Mouse (Mus musculus): Measurements from ENCODE around the gene Atp6v0a4. TPM values are rescaled to one million over a fixed set of nuclear protein-coding genes. Genes with fewer than 3 reads are reported as not detected.
A peak's percentile ranks its signal among the peaks of the same experiment; 100 is the strongest.

Atp6v0a4 gene
- polyA plus RNA-seq, 1 experiment from 2014 or later: not detected

DNA sequence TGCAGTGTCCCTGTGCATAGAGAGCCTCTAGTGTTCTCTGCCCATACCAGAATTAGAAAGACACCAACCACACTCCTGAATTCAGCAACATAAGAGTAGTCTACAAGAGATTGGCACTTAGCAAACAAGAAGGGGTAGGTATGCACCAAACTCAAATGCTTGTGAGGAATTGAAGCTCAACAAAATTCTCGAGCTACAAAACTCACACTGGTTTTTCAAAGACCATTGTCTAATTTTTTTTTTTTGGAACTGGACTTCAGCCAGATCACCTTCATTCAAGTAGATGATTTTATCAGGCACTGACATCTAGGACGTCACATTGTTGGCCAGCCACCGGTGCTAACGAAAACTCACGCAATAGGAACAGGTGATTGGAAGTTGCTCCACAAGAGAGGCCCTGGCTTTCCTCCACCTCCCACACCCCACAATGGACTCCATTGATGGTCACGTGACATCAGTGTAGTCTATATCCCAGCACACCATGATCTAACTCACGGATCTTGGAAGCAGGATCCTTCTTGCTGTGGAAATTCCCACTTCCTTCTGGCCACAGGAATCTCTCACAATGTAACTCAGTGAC, 22.1 kb downstream of the Atp6v0a4 start:
- Histone ChIP-seq H3K4me2 (replicated peaks; ENCODE audit: low read depth, low read length) (no peak overlapping the region), H3K4me1 (replicated peaks; ENCODE audit: control insufficient read depth, insufficient read depth, low read length) (no peaks in the 10 kb centered on the region), H3K9me3 (ENCODE audit: control insufficient read depth, low read length) (no peaks in the 10 kb centered on the region), H3K9ac (ENCODE audit: low read depth, low read length) (no peak overlapping the region), H3K27ac (ENCODE audit: low read depth, low read length) (no peak overlapping the region), H3K36me3 (ENCODE audit: control insufficient read depth, insufficient read depth, low read length) (no peaks in the 10 kb centered on the region), H3K27me3 (ENCODE audit: control insufficient read depth, insufficient read depth, low read length) (no peaks in the 10 kb centered on the region), H3K4me3 (ENCODE audit: low read depth, low read length) (no peak overlapping the region)
- ATAC-seq (ENCODE audit: low FRiP score) (no peak), DNase-seq (ENCODE audit: low spot score) (no peak)
- WGBS: 89% methylated on average over 7 of the region's 7 CpGs

DNA sequence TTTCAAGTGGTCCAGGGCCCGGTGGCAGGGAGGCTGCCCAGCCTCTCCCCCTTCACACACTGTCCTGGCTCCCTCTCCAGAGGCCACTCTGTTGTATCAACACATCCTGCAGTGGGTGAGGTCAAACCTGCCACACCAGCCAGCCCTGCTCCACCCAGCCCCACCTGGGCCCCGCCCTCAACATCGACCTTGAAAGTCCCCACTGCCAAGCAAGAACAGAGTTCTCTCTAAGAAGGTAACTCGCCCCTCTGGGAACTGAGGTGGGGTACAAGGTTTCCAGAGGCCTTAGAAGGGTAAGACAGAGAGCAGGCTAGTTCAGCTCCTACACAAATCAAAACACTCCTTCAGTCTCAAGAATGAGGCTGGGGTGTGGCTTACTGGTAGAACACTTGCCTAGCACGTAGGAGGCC, 27.4 kb downstream of the Atp6v0a4 start:
- Histone ChIP-seq H3K27me3 (ENCODE audit: control insufficient read depth, insufficient read depth, low read length) (no peaks in the 10 kb centered on the region), H3K9ac (ENCODE audit: low read depth, low read length) (no peak overlapping the region), H3K36me3 (ENCODE audit: control insufficient read depth, insufficient read depth, low read length) (no peaks in the 10 kb centered on the region), H3K9me3 (ENCODE audit: control insufficient read depth, low read length) (no peaks in the 10 kb centered on the region), H3K4me2 (replicated peaks; ENCODE audit: low read depth, low read length) (no peak overlapping the region), H3K4me3 (ENCODE audit: low read depth, low read length) (no peak overlapping the region), H3K4me1 (replicated peaks; ENCODE audit: control insufficient read depth, insufficient read depth, low read length) (no peaks in the 10 kb centered on the region), H3K27ac (ENCODE audit: low read depth, low read length) (no peak overlapping the region)
- WGBS: 65% methylated on average over 5 of the region's 5 CpGs
- DNase-seq (ENCODE audit: low spot score): no peak
- no peak for ATAC-seq (ENCODE audit: low FRiP score)

DNA sequence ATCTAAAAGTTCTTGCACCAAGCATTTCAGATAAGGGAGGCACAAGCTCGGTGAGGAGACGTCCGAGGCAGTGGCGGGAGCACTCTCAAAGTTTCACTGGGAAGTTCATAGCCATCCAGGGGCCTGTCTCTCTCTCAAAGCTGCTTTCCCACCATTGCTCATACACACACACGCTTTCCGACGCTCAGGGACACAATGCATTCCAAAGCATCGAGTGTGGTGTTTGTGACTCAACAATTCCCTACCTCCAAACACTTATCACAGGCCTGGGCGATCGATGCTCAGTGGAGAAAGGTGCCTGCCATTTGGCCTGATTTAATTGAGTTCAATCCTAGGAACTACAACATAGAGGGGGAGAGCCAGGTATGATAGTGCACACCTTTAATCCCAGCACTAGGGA, 29.7 kb downstream of the Atp6v0a4 start:
- Histone ChIP-seq H3K4me2 (replicated peaks; ENCODE audit: low read depth, low read length) (no peak overlapping the region), H3K27ac (ENCODE audit: low read depth, low read length) (no peak overlapping the region), H3K9me3 (ENCODE audit: control insufficient read depth, low read length) (no peaks in the 10 kb centered on the region), H3K27me3 (ENCODE audit: control insufficient read depth, insufficient read depth, low read length) (no peaks in the 10 kb centered on the region), H3K9ac (ENCODE audit: low read depth, low read length) (no peak overlapping the region), H3K36me3 (ENCODE audit: control insufficient read depth, insufficient read depth, low read length) (no peaks in the 10 kb centered on the region), H3K4me1 (replicated peaks; ENCODE audit: control insufficient read depth, insufficient read depth, low read length) (no peaks in the 10 kb centered on the region), H3K4me3 (ENCODE audit: low read depth, low read length) (no peak overlapping the region)
- no peak for ATAC-seq (ENCODE audit: low FRiP score)
- WGBS: 90% methylated on average over 10 of the region's 10 CpGs
- DNase-seq (ENCODE audit: low spot score): no peak

DNA sequence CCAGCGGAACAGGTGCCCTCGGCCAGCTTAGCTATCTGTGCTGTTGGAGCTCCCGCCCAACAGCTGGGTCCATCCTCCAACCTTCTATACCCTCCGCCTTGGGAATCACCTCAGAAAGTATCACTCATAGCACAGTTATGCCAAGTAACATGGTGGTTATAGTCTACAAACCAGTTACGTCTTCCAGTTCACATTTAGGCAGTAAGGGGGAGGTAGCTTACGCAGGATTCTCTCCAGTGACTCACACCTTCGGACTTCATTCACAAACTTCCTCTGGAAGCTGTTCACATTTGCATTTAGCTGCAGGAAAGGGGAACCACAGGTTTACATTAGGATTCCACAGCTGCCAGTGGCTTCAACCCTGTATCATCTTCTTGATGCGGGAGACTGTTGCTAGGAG, 31.8 kb downstream of the Atp6v0a4 start:
- no peak overlapping the region for H3K27ac ChIP-seq (ENCODE audit: low read depth, low read length)
- ATAC-seq (ENCODE audit: low FRiP score): no peak
- 95% methylated on average over 8 of the region's 8 CpGs for WGBS
- H3K4me3 ChIP-seq (ENCODE audit: low read depth, low read length): no peak overlapping the region
- no peak overlapping the region for H3K9ac ChIP-seq (ENCODE audit: low read depth, low read length)
- no peak overlapping the region for H3K4me2 ChIP-seq (replicated peaks; ENCODE audit: low read depth, low read length)
- DNase-seq (ENCODE audit: low spot score): no peak
- H3K36me3 ChIP-seq (ENCODE audit: control insufficient read depth, insufficient read depth, low read length): no peaks in the 10 kb centered on the region
- no peaks in the 10 kb centered on the region for H3K9me3 ChIP-seq (ENCODE audit: control insufficient read depth, low read length)
- no peaks in the 10 kb centered on the region for H3K27me3 ChIP-seq (ENCODE audit: control insufficient read depth, insufficient read depth, low read length)
- H3K4me1 ChIP-seq (replicated peaks; ENCODE audit: control insufficient read depth, insufficient read depth, low read length): no peaks in the 10 kb centered on the region

DNA sequence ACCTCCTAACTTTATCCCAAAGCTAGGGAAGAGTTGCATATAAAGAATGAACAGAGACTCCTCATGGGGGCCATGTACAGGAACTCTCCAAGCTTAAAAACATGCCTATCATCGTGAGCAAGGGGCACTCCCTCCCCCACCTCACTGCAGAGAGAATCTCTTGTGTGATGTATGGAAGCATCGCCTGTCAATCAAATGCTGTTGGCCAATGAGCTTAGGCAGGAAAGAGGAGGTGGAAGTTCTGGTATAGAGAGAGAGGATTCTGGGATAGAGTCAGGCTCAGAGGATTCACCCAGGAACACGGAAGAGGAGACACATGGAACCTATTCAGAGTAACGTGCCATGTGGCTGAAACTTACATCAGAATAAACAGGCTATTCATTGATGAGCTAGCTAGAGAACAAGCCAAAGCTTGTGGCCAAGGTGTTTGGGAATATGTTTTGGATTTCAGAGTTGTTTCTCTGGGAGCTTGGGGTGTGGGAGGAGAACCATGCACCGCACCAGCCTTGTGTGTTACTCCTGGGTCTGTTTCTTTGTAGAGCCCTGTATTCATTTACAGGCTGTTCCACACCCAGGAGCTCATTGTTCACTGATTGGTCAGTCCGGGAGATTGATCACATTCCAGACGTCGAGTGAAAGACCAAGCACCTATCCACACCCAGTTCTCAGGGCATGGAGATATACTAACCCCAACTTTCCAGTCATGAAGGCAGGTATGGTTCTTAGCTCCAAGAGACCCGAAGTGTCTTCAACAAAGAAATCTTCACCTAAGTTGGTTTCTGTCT, 37.0 kb downstream of the Atp6v0a4 start:
- H3K27me3 ChIP-seq (ENCODE audit: control insufficient read depth, insufficient read depth, low read length): no peaks in the 10 kb centered on the region
- H3K9me3 ChIP-seq (ENCODE audit: control insufficient read depth, low read length): no peaks in the 10 kb centered on the region
- H3K4me3 ChIP-seq (ENCODE audit: low read depth, low read length): no peak overlapping the region
- no peak overlapping the region for H3K9ac ChIP-seq (ENCODE audit: low read depth, low read length)
- 77% methylated on average over 9 of the region's 9 CpGs for WGBS
- ATAC-seq (ENCODE audit: low FRiP score) (no peak), DNase-seq (ENCODE audit: low spot score) (no peak)
- no peak overlapping the region for H3K4me2 ChIP-seq (replicated peaks; ENCODE audit: low read depth, low read length)
- no peaks in the 10 kb centered on the region for H3K4me1 ChIP-seq (replicated peaks; ENCODE audit: control insufficient read depth, insufficient read depth, low read length)
- no peaks in the 10 kb centered on the region for H3K36me3 ChIP-seq (ENCODE audit: control insufficient read depth, insufficient read depth, low read length)
- no peak overlapping the region for H3K27ac ChIP-seq (ENCODE audit: low read depth, low read length)

DNA sequence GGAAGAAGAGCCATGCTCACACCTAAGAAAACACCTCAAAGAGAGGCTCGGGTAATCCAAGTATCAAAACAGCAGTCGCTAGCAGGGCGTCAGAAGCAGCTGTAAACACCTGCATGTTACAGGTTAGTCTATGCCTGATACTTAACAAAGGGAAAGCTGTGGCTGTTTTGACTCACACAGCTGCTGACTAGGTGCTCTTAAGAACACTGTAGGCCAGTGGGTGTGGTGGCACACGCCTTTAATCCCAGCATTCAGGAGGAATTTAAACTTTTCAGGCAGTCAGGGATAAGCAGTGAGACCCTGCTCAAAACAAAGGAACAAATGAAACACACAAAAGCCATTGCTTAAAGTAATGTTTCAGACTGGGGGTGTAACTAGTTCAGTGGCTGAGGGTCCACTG, 41.2 kb downstream of the Atp6v0a4 start:
- ATAC-seq (ENCODE audit: low FRiP score) (no peak), DNase-seq (ENCODE audit: low spot score) (no peak)
- H3K4me2 ChIP-seq (replicated peaks; ENCODE audit: low read depth, low read length): no peak overlapping the region
- H3K27ac ChIP-seq (ENCODE audit: low read depth, low read length): no peak overlapping the region
- no peaks in the 10 kb centered on the region for H3K4me1 ChIP-seq (replicated peaks; ENCODE audit: control insufficient read depth, insufficient read depth, low read length)
- no peak overlapping the region for H3K9ac ChIP-seq (ENCODE audit: low read depth, low read length)
- no peaks in the 10 kb centered on the region for H3K9me3 ChIP-seq (ENCODE audit: control insufficient read depth, low read length)
- H3K4me3 ChIP-seq (ENCODE audit: low read depth, low read length): no peak overlapping the region
- no peaks in the 10 kb centered on the region for H3K36me3 ChIP-seq (ENCODE audit: control insufficient read depth, insufficient read depth, low read length)
- 52% methylated on average over 4 of the region's 4 CpGs for WGBS
- no peaks in the 10 kb centered on the region for H3K27me3 ChIP-seq (ENCODE audit: control insufficient read depth, insufficient read depth, low read length)

DNA sequence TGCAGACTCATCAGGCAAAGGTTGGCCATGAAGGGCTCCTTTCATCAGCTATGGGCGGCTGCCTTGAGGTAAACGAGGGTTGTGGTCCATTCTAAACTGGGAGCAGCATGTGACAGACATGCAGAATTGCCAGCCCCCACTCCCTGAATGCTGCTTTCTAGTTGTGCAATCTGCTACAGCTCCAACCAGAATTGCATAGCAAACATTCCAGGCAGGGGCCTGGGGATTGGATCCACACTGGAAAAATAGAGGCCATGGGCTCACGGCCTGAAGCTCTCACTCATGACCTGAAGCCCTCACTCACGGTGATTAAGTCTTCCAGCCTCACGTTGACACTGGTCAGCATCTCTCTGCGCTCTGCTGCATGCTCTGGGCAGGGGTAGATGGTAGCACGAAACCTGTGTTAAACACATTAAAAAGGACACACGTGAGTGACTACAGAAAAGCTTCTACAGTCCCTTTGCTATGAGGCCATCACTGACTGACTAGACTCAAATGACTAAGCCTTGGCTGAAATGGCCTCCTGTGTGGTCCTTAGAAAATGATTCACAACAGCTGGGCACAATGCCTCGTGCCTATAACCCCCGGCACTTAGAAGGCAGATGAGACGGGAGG, 42.6 kb downstream of the Atp6v0a4 start:
- Histone ChIP-seq H3K9me3 (ENCODE audit: control insufficient read depth, low read length) (no peaks in the 10 kb centered on the region), H3K36me3 (ENCODE audit: control insufficient read depth, insufficient read depth, low read length) (no peaks in the 10 kb centered on the region), H3K4me3 (ENCODE audit: low read depth, low read length) (no peak overlapping the region), H3K27ac (ENCODE audit: low read depth, low read length) (no peak overlapping the region), H3K4me2 (replicated peaks; ENCODE audit: low read depth, low read length) (no peak overlapping the region), H3K4me1 (replicated peaks; ENCODE audit: control insufficient read depth, insufficient read depth, low read length) (no peaks in the 10 kb centered on the region), H3K27me3 (ENCODE audit: control insufficient read depth, insufficient read depth, low read length) (no peaks in the 10 kb centered on the region), H3K9ac (ENCODE audit: low read depth, low read length) (no peak overlapping the region)
- peak; percentile 8 for DNase-seq (ENCODE audit: low spot score)
- WGBS: 63% methylated on average over 11 of the region's 11 CpGs
- no peak for ATAC-seq (ENCODE audit: low FRiP score)

DNA sequence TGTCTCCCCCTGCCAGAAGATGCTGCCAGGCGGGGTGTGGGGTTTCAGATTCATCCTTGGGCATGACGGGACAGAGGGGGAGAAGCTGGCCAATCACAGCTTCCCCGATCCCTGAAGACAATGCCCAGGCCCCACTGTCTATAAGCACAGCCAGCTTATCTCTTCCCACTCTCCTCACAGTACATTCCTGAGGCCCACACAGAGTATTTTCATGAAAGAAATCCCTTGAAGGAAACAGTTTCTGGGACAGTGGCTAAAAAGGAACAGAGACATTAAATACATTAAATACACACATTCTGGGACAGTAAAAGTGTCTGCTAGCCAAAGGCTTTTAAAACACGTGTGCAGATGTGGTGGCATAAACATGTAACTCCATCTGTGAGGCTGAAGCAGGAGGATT, 44.0 kb downstream of the Atp6v0a4 start:
- DNase-seq (ENCODE audit: low spot score) (no peak), ATAC-seq (ENCODE audit: low FRiP score) (no peak)
- Histone ChIP-seq H3K36me3 (ENCODE audit: control insufficient read depth, insufficient read depth, low read length) (no peaks in the 10 kb centered on the region), H3K4me3 (ENCODE audit: low read depth, low read length) (no peak overlapping the region), H3K9ac (ENCODE audit: low read depth, low read length) (no peak overlapping the region), H3K27me3 (ENCODE audit: control insufficient read depth, insufficient read depth, low read length) (no peaks in the 10 kb centered on the region), H3K4me2 (replicated peaks; ENCODE audit: low read depth, low read length) (no peak overlapping the region), H3K27ac (ENCODE audit: low read depth, low read length) (no peak overlapping the region), H3K9me3 (ENCODE audit: control insufficient read depth, low read length) (no peaks in the 10 kb centered on the region), H3K4me1 (replicated peaks; ENCODE audit: control insufficient read depth, insufficient read depth, low read length) (no peaks in the 10 kb centered on the region)
- WGBS: 72% methylated on average over 4 of the region's 4 CpGs

DNA sequence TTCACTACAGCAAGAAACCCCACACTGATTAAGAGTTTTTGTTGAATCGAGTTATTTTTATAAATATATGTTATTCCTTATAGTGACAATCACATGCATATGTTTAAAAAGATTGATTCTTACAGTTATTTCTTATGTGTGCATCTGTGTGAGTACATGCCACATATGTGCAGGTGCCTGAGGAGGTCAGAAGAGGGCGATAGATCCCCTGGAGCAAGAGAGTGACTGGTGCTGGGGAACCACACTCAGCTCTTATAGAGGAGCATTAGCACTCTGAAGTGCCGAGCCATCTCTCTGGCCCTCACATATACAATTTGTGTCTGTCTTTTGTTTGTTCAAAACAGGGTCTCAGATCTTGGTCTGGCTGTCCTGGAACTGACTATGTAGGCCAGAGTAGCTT, 50.8 kb downstream of the Atp6v0a4 start:
- H3K27me3 ChIP-seq (ENCODE audit: control insufficient read depth, insufficient read depth, low read length): no peaks in the 10 kb centered on the region
- no peaks in the 10 kb centered on the region; the same call in 1 of the 2 replicates for H3K4me1 ChIP-seq (replicated peaks; ENCODE audit: control insufficient read depth, insufficient read depth, low read length)
- H3K36me3 ChIP-seq (ENCODE audit: control insufficient read depth, insufficient read depth, low read length): no peaks in the 10 kb centered on the region
- DNase-seq (ENCODE audit: low spot score) (no peak), ATAC-seq (ENCODE audit: low FRiP score) (no peak)
- H3K27ac ChIP-seq (ENCODE audit: low read depth, low read length): no peak overlapping the region
- 89% methylated on average over 3 of the region's 3 CpGs for WGBS
- no peaks in the 10 kb centered on the region for H3K9me3 ChIP-seq (ENCODE audit: control insufficient read depth, low read length)
- no peak overlapping the region for H3K9ac ChIP-seq (ENCODE audit: low read depth, low read length)
- no peak overlapping the region for H3K4me2 ChIP-seq (replicated peaks; ENCODE audit: low read depth, low read length)
- no peak overlapping the region for H3K4me3 ChIP-seq (ENCODE audit: low read depth, low read length)

All from hindbrain, embryonic 11.5 days (tissue).